Mouse (Mus musculus): Measurements from ENCODE around the gene Noa1.

Noa1 gene

GRCm38 (mm10) chr5:77259315-77259714, 50.6 kb downstream of the Noa1 start:
- in situ Hi-C loops (cut with MboI), result no loop called here

- in situ Hi-C loops (cut with MboI), result no loop called here
Measured at GRCm38 (mm10) chr5:77257603-77258002, 52.3 kb downstream of the Noa1 start.

DNA sequence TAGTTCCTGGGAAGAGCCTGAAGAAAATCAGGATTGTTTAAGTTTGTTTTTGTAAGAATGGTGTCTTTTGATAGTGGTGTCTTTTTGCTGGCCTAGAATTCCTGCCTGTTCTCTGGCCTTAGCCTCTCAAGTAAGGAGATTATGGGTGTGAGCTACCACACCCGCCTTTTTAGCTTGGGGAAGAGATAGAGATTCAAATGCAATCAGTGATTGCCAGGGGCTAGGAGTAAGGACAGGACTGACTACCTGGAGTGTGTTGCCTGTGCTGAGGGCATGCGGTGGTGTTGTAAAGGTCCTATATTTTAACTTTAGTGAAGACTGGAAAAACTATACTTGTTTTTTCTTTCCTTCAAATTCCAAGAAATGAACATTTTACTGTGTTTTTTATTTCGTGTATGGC, 55.5 kb downstream of the Noa1 start:
- in situ Hi-C loops (cut with MboI), result no loop called here

- in situ Hi-C loops (cut with MboI), result no loop called here
Measured at GRCm38 (mm10) chr5:77253154-77253553, 56.7 kb downstream of the Noa1 start.

- in situ Hi-C loops (cut with MboI), result no loop called here
Measured at GRCm38 (mm10) chr5:77252115-77252827, 57.6 kb downstream of the Noa1 start.

DNA sequence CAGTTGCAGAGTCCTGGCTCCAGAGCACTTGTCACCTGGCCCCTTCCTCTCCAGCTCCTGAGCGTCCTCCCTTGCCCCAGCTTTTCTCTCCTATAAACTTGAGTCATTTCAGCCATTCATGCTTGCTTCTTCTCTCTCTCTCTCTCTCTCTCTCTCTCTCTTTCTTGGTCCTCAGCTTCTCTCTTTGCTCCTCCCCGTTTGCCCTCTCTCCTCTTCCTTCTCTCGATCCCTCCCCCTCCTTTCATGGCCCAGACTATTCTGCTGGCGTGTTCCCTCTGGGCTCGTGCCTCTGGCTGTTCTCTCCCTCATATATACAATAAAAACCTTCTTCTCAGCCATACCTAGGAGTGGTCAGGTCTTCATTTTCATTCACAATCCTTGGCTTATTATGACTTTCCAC, 58.2 kb downstream of the Noa1 start:
- in situ Hi-C loops (cut with MboI), result no loop called here

DNA sequence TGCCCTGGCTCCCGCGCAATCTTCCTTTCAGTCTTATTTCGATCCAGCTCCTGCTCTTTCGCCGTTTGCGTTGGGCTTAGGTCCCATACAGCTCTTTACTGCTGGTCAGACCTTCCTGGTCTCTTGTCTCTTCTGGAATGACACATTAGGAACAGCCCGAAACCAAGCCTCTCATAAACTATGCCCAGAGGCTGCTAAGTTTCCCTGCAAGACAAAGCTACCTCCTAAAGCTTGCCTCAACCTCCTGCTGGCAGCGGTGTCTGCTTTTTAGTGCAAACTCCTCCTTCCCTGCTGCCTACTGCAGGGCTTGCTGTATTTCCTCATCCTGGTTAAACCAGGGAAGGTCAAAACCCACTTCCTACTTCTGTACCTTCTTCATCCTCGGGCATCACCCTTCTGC, 59.8 kb downstream of the Noa1 start:
- in situ Hi-C loops (cut with MboI), result no loop called here

DNA sequence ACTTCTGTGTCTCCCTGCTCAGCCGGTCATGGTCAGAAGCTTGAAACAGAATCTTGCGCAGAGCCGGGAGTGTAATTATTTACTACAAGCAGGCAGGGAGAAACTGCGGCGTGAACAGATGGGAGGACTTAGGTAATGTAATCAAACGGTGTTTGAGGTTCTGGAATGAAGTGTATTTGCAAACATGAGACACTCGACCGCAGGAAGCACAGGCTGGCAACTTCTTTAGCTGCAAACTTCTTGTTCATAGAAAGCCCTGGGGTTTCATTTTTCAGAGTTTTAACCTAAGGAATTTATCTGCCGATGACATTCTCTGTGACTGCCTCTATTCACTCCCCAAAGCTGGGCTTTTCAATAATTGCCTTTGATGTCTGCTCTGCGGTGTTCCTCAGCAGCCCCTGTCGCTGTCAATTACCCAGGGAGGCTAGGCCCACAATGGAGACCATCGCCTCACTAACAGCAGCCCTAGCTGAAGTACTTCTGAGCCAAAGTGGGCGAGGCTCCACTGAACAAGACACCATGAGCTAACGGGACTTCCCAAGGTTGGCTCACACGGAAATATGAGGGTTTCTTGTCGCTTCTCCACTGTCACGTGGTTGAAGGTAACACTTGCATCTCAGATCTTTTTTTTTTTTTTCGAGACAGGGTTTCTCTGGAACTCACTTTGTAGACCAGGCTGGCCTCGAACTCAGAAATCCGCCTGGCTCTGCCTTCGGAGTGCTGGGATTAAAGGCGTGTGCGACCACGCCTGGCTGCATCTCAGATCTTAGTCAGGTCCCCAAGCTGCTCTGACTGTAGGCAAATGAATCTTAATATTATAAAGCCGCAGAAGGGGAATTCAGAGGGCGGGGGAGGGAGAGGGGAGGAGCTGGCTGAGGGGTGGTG, 63.9 kb downstream of the Noa1 start:
- in situ Hi-C loops (cut with MboI), result no loop called here

DNA sequence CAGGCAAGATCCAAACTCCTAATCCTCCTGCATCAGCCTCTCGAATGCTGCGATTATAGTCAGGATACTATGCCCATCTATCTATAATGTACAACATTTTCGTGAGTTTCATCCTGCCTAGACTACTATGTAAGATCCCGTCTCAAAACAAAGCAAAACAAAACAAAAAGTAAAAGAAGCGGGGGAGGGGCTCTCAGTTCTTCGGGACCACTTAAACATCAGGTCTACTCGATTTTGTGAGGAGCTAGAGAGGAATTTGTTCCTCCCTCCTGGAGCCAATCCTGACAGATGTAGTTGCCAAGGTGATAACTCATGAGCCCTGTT, 64.5 kb downstream of the Noa1 start:
- in situ Hi-C loops (cut with MboI), result no loop called here

- in situ Hi-C loops (cut with MboI), result no loop called here
Measured at GRCm38 (mm10) chr5:77244331-77244987, 65.4 kb downstream of the Noa1 start.
